Mouse (Mus musculus) cerebellum, postnatal 4 days (tissue): ENCODE data around the gene Atr.
A peak's percentile ranks its signal among the peaks of the same experiment; 100 is the strongest.

Experiments
- DNase-seq, 2 experiments: peaks; one replicate each; pipeline ENCODE4 v3.0.0; 2022; ENCODE audit warnings: low spot score in 2 of 2, mixed read lengths in 1 of 2

Gene Atr

DNA sequence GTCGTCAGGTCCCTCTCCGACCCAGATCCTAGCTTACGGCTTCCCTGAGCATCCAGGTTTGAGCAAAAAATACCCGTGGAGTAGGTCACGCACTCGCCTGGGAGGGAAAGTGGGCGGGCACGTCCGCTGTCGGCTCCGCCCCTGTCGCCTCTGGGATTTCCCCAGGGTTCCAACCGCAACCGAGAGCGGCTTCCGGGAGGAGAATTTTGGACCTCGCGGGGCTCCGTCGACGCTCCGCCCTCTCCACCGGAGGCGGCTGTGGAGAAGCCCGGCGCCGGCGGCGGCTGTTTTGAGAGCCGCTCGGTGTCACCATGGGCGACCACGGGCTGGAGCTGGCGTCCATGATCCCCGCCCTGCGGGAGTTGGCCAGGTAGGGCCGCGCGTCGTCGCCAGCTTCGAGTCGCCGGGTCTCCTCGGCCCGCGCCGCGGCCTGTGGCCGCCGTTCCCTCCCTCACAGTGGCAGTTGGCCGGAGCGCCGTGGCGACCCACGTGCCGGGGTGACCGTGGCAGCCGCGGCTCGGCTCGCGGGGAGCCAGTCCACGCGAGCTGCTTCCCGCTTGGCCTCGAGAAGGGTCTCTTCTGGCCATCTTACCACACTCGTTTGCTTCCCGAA is at the start of gene Atr:
Gene Atr (plus strand): TSS at position 184 of the 613 bp plus-strand sequence.
- DNase-seq = peak; percentile 83 to 90

DNA sequence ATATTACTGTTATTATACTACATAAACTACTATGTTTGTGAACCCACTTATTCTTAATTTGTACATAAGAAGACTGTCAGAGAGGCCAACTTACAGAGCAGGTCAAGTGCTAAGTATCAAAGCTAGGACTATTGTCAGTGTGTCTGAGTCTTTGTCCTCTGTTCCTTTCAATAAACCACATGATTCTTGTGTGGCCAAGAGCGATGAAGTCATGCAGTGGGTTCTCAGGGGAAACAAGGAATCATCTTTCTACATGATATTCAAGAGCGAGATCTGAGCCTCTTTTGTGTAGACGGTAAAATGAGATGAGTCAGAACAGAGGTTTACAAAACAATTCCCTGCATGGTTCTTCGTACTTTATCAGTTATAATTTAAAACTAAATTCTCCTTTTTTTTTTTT is 47.8 kb upstream of the Atr start:
- DNase-seq = no peak

DNA sequence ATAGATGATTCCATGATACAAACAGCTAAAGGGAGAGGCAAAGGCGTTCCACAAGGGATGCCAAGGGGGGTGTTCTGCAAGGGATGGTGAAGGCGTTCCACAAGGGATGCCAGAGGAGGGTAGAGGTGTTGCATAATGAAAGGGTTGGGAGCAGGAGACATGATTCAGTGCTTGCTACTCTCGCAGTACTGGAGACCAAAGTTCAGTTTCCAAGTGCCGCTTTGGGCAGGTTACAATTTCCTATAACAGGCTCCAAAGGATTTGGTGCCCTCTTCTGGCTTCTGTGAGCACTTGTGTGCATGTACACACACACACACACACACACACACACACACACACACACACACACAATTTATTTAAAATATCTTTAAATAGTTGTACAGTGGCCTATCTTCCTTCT is 45.6 kb upstream of the Atr start:
- DNase-seq = no peak

GRCm38 (mm10) chr9:95813721-95814531 is 43.5 kb upstream of the Atr start:
- DNase-seq = no peak

DNA sequence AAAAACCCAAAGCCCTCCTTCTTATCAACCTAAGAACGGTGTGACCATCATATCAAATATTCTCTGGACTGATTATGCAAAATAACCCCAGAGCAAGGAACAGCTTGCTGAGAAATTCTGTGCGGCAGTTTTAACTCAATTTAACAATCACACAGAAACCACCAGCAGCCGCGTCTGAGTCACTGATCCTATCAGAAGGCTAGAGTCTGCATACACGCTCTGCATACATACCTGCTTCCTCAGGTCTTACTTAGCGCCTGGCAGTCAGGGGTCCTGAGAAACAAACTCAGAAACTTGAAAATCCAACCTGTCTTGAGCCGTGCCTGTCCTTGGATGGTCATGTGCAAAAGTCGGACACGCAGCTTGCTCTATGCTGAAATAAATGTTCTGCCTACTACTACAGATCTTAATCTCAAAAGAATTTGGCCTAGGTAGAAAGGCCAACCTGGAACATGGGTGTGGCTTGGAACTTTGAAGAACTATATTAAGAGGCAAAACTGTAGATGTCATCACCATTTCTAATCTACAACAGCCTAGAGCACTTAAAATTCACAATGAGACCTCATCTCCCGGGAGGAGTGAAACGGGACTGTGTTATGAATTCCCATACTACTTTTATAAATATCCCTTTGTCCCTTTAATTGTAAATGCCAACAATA is 42.3 kb upstream of the Atr start:
- DNase-seq = no peak

GRCm38 (mm10) chr9:95815706-95816105 is 41.7 kb upstream of the Atr start:
- no peak for DNase-seq

- DNase-seq = no peak
Measured at GRCm38 (mm10) chr9:95822531-95822930, 34.9 kb upstream of the Atr start.

- DNase-seq = no peak
Measured at GRCm38 (mm10) chr9:95827565-95827964, 29.8 kb upstream of the Atr start.

DNA sequence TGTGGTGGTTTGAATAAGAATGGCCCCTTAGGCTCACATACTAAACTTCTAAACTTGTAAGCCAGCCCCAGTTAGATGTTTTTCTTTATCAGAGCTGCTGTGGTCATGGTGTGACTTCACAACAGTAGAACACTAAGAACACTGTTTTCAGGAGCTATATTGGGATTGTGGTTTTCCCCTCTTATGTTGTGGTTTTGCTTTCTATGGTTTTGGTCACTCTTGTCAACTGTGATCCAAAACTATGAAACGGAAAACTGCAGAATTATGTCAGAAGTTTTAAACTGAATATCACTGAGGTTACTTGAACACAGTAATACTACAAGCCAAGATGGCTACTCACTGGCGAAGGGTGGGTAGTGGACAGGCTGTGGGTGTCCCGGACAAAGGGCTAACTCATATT is 24.6 kb upstream of the Atr start:
- DNase-seq = no peak

DNA sequence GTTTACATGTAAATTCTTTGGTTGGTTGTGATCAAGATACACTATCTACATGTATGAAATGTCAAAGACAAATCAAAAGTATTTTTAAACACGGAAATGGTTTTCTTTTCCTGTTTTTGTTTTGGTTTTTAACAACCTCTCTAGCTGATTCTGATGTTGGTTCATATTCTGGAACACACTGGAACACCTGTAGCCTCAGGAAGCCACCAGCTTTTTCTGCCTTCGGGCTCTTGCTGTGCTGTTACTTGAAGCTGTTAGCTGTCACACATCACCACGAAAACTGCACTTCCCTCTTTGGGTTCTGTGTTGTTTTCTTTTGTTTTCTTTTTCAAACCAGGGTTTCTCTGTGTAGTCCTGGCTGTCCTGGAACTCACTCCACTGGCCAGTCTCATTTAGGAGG is 22.6 kb upstream of the Atr start:
- no peak for DNase-seq

GRCm38 (mm10) chr9:95835741-95836140 is 21.7 kb upstream of the Atr start:
- no peak for DNase-seq

- no peak for DNase-seq
Measured at GRCm38 (mm10) chr9:95839424-95839823, 18.0 kb upstream of the Atr start.

- peak; percentile 79 to 86 for DNase-seq
Measured at GRCm38 (mm10) chr9:95844825-95845460, 12.5 kb upstream of the Atr start, which contains the start of gene Pls1. TSS of gene Pls1 (minus strand) at chr9:95845311.

DNA sequence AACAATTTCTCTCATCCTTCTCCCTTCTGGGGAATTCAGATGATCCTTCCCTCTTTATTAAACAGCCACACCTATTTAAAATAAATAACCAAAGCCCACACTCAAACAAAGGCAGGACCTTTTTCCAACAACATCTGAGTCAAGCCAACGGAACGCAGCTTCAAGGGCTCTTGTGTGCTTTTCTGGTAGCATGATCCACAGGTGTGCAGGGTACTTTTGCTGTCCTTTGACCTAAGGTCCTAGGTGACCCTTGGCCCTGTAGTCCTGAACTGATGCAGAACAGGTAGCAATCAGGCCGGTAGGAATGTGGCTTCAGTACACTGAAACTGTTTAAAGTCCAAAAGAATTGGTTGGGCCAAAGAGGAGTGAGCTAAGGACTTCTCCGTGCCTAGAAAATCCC is 11.7 kb upstream of the Atr start:
- DNase-seq = no peak

- no peak for DNase-seq
Measured at GRCm38 (mm10) chr9:95851671-95852070, 5.7 kb upstream of the Atr start.

- DNase-seq = peak; percentile 44 to 76
Measured at GRCm38 (mm10) chr9:95852896-95853295, 4.5 kb upstream of the Atr start.

DNA sequence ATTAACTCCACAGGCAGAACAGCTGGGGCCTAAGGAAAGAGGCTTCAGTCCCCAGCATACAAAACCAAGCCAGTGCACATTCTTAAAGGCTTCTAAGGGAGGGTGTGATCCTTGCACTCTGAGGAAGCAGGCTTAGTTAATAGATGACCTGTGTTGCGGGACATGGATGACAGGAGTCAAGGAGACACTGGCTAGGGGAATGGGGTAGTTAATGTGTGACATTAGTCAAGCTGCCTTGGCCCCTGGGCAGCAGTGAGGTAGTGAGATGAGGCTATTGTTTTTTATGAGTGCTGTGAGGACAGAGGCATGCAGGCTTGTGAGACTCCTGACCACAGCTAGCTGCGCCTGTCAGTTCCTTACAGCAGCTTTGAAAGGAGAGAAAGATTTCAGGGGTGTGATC is 2.5 kb upstream of the Atr start:
- DNase-seq = no peak

DNA sequence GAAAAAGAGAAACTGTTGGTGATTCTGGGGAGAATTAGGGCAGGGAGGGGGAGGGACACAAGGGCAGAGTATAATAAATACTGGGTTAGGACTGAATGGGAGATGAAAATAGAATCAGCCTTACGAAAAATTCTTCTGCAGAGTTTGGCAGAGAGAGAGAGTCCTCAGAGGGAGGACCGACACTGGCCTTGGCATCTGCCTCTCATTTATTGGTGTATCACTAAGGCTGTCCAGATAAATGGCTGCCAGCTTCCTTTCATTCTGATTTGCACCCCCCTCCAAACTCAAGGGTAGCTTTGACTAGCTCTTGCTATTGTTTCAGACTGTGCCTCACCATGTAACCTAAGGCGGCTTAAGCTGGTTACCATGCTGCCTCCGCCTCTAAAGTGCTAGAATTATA is 1.4 kb upstream of the Atr start:
- DNase-seq = no peak

DNA sequence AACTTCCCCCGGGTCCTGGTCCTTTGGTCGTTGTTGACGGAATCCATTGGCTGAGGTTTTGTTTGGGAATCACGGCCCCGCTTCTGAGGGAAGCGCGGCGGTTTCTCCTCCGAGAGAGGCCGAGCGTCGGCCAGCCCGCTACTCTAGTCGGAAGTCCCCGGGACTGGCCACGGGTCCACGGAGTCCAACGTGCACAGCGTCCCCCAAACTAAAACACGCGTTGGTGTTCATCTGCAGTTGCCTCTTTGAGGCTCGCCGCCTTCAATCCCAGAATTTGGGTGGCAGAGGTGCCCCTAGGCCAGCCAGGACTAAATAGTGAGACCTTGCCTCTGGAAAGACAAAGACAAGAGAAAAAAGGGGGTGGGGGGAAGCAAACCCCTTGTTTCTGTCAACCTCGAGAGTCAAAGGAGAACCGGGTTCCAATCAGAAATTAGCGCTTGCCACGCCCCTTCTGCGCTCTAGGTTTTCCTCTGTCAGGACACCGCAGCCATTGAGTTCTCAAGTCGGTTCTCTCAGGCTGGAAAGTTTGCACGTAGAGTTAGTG is 702 bp downstream of the Atr start:
- no peak for DNase-seq

DNA sequence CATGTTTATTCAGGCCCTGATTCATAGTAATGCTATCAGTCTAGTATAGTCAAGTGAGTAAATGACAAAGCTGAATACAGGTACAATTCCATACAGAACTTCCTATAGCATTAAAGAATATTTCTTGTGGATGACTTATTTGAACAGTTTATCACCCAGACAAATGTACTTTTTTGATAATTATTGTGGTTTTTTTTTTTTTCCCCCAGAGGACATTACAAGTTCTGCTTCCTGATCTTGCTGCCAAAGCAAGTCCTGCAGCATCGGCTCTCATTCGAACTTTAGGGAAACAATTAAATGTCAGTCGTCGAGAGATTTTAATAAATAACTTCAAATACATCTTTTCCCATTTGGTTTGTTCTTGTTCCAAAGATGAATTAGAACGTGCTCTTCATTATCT is 20.8 kb downstream of the Atr start:
- DNase-seq = no peak

DNA sequence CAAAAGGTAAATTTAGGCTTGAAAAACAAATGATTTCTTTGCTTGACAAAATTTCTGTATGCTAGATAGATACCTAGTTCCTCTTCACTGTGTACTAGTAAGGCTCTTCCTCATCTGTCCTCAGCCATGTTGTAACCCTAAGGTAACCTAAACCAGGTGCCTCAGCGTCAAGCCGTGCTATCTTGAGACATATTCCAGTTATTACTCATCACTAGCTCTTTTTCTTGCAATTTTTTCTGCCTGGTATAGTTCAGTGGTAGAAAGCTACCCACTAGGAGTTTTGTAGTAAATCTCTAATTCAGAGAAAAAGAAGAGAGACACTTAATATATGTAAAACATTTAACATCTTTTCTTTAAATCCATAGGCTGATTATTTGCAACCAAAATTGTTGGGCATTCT is 25.4 kb downstream of the Atr start:
- no peak for DNase-seq

DNA sequence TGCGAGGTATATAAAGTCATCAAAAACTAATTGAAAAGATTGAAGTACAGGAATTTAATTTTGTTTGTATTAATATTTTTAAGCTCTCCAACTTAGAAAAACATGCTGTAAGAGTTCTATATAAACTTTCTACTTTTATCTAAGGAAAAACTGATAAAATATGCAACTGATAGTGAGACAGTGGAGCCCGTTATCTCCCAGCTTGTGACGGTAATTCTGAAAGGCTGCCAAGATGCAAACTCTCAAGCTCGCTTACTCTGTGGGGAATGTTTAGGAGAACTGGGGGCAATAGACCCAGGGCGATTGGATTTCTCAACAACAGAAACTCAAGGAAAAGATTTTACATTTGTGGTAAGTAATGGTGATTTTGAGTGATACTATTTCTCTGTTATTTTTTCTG is 40.0 kb downstream of the Atr start:
- no peak for DNase-seq
